Mouse (Mus musculus) fat pad, adult 2 months (tissue): ENCODE measurements around the gene Calr3.
A peak's percentile ranks its signal among the peaks of the same experiment; 100 is the strongest.

Experiments used
- DNase-seq: peaks from one replicate; pipeline ENCODE4 v3.0.0-alpha.2; 2011; ENCODE audit warnings: low read depth, low spot score; ENCODE audit errors: extremely low read depth

Gene Calr3

GRCm38 (mm10) chr8:72438248-72439015, 5.2 kb downstream of the Calr3 start:
- DNase-seq = no peak

- DNase-seq = no peak
Observed at GRCm38 (mm10) chr8:72434952-72435351, 8.7 kb downstream of the Calr3 start.

GRCm38 (mm10) chr8:72429676-72430075, 14.0 kb downstream of the Calr3 start:
- no peak for DNase-seq

GRCm38 (mm10) chr8:72422926-72423325, 20.7 kb downstream of the Calr3 start:
- DNase-seq = no peak

GRCm38 (mm10) chr8:72421362-72422335, 22.0 kb downstream of the Calr3 start, which contains the start of gene Eps15l1:
TSS of gene Eps15l1 (minus strand) at chr8:72421460.
- peak; percentile 82 for DNase-seq

- DNase-seq = no peak
Observed at GRCm38 (mm10) chr8:72420571-72421361, 22.9 kb downstream of the Calr3 start.

- no peak for DNase-seq
Observed at GRCm38 (mm10) chr8:72418073-72418472, 25.6 kb downstream of the Calr3 start.

- no peak for DNase-seq
Observed at GRCm38 (mm10) chr8:72415252-72415651, 28.4 kb downstream of the Calr3 start.

- no peak for DNase-seq
Observed at GRCm38 (mm10) chr8:72413839-72414238, 29.8 kb downstream of the Calr3 start.

GRCm38 (mm10) chr8:72409443-72409842, 34.2 kb downstream of the Calr3 start:
- DNase-seq = no peak

- peak; percentile 45 for DNase-seq
Observed at GRCm38 (mm10) chr8:72407878-72408277, 35.8 kb downstream of the Calr3 start.

- DNase-seq = no peak
Observed at GRCm38 (mm10) chr8:72402981-72403380, 40.7 kb downstream of the Calr3 start.

GRCm38 (mm10) chr8:72401381-72401780, 42.3 kb downstream of the Calr3 start:
- no peak for DNase-seq

GRCm38 (mm10) chr8:72385737-72386136, 57.9 kb downstream of the Calr3 start:
- DNase-seq = no peak

GRCm38 (mm10) chr8:72382395-72382794, 61.3 kb downstream of the Calr3 start:
- DNase-seq = no peak

- no peak for DNase-seq
Observed at GRCm38 (mm10) chr8:72380656-72381055, 63.0 kb downstream of the Calr3 start.

- no peak for DNase-seq
Observed at GRCm38 (mm10) chr8:72376900-72377299, 66.8 kb downstream of the Calr3 start.

- no peak for DNase-seq
Observed at GRCm38 (mm10) chr8:72376309-72376708, 67.4 kb downstream of the Calr3 start.

- DNase-seq = no peak
Observed at GRCm38 (mm10) chr8:72375161-72375560, 68.5 kb downstream of the Calr3 start.
